Mouse (Mus musculus) neural tube, embryonic 11.5 days (tissue): ENCODE measurements at regions not wholly inside any gene's neighbourhood (a gene's known extent, or its start where the extent isn't known, plus 50 kb on each side); places are given as distances from the start of the nearest gene placed in this dataset.

Experiments
- ATAC-seq: fragments of 200-750 bp; cut with Nextera tagmentation; 2 replicates; pipeline ENCODE4 v1.8.0; 2017; ENCODE audit warnings: moderate number of reproducible peaks, mild to moderate bottlenecking, moderate TSS enrichment, moderate library complexity; ENCODE audit not compliant: insufficient read depth, low FRiP score, low TSS enrichment
- DNase-seq: peaks from one replicate; pipeline ENCODE4 v3.0.0-alpha.2; 2015; ENCODE audit warnings: low spot score
- H3K27ac ChIP-seq: fragments of 300-500 bp; sonication (generic); 2 replicates; pipeline ENCODE4 v1.5.1; 2014; ENCODE audit warnings: low read depth, mild to moderate bottlenecking, low read length
- H3K27me3 ChIP-seq: fragments of 300-500 bp; sonication (generic); 2 replicates; pipeline ENCODE4 v1.6.1; 2014; ENCODE audit warnings: mild to moderate bottlenecking, low read length, mixed read lengths; ENCODE audit not compliant: control insufficient read depth, insufficient read depth
- H3K36me3 ChIP-seq: fragments of 300-500 bp; sonication (generic); 2 replicates; pipeline ENCODE4 v1.6.1; 2014; ENCODE audit warnings: mild to moderate bottlenecking, low read length, moderate library complexity, mixed read lengths; ENCODE audit not compliant: control insufficient read depth, insufficient read depth
- H3K4me1 ChIP-seq: fragments of 300-500 bp; sonication (generic); 2 replicates; pipeline ENCODE4 v1.6.1; 2014; ENCODE audit warnings: low read length, mixed read lengths; ENCODE audit not compliant: control insufficient read depth, insufficient read depth
- H3K4me2 ChIP-seq: fragments of 300-500 bp; sonication (generic); 2 replicates; pipeline ENCODE4 v1.6.1; 2014; ENCODE audit warnings: low read depth, mild to moderate bottlenecking, moderate library complexity
- H3K4me3 ChIP-seq: fragments of 300-500 bp; sonication (generic); 2 replicates; pipeline ENCODE4 v1.5.1; 2014; ENCODE audit warnings: low read depth, low read length
- H3K9ac ChIP-seq: fragments of 300-500 bp; sonication (generic); 2 replicates; pipeline ENCODE4 v1.6.1; 2014; ENCODE audit warnings: mild to moderate bottlenecking, low read length
- H3K9me3 ChIP-seq: fragments of 300-500 bp; sonication (generic); 2 replicates; pipeline ENCODE4 v1.6.1; 2016; ENCODE audit warnings: low read length; ENCODE audit not compliant: control insufficient read depth
- WGBS: fragments of 180-500 bp; shearing (Covaris S2); extraction: QIAGEN DNeasy Blood & Tissue Kit; methylation state at CpG from one replicate; pipeline ENCODE4 v1.1.7; 2014; 5-methylcytosine and 5-hydroxymethylcytosine counted together

DNA sequence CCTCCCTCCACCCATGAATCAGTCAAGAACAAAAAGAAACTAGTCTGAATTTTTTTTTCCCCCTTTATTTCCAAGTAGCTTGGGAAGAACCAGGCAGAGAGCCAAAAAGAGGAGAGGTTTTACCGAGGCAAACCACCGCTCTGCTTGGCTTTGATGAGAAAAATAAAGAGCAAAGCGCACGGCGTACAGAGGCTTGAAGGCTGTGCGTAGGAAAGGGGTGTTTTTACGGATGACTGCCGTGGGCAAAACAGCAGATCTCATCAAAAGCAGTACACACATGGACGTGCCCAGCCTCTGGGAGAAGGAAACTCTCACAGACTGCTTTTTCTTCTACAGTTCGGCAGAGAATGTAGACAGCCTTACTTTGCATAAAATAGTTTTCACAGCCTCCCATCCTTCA, 128.5 kb upstream of the Arid1b start:
- peaks cover 11% of the 10 kb centered on the region; the same call in 1 of the 2 replicates for H3K4me1 ChIP-seq
- no peaks in the 10 kb centered on the region for H3K36me3 ChIP-seq
- 56% methylated on average over 10 of the region's 10 CpGs for WGBS
- no peaks in the 10 kb centered on the region for H3K27me3 ChIP-seq
- 0 out of 2 replicates have a peak overlapping the region, but pooled peaks have one; percentile 35 for H3K27ac ChIP-seq
- no peak overlapping the region for H3K9ac ChIP-seq
- no peaks in the 10 kb centered on the region for H3K9me3 ChIP-seq
- ATAC-seq, result peak; percentile 53; the same call in 1 of the 2 replicates
- no peak overlapping the region for H3K4me3 ChIP-seq
- H3K4me2 ChIP-seq, result no peak overlapping the region
- no peak for DNase-seq

DNA sequence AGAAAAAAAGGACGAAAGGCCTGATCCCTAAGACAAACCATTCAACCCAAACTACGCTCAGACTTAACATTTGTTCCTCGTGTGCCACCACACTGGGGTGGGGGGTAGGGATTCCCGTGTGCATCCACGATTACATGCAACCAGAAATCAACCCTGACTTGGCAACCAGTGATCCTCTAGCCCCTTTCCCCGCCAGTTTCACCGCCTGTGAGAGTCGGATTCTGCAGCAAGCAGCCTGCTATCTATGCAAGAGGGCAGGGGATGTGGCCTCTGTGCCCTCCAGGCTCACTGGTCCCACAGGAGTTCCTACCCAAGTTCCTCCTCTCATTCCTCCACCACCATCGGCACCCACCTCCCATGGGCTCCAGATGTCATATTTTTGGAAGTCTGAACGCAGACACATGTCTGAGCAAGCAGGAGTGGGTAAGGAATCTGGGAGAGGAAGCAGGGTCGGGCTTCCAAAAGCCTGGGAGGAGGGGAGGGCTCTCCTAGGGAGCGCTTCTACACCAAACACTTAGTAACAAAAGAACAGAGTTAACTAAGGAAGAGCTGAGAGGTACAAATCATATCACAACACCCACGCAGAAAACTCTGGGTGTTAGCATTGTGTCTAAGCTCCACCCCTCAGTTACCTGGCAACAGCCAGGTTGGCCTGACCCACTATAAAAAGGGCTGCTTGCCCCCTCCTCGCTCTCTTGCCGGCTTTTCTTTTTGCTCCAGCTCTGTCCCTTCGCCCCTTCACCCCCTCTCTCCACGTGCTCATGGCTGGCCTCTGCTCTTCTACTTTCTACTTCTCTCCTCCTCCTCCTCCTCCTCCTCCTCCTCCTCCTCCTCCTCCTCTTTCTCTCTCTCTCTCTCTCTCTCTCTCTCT, 127.9 kb upstream of the Arid1b start:
- Histone ChIP-seq H3K4me3 (no peak overlapping the region), H3K9ac (no peak overlapping the region; the same call in 1 of the 2 replicates), H3K4me2 (no peak overlapping the region), H3K27ac (0 out of 2 replicates have a peak overlapping the region, but pooled peaks have one; percentile 35), H3K27me3 (no peaks in the 10 kb centered on the region), H3K36me3 (no peaks in the 10 kb centered on the region), H3K9me3 (no peaks in the 10 kb centered on the region), H3K4me1 (peaks cover 11% of the 10 kb centered on the region; the same call in 1 of the 2 replicates)
- no peak for DNase-seq
- WGBS, result 52% methylated on average over 17 of the region's 17 CpGs
- ATAC-seq, result peak; percentile 16; the same call in 1 of the 2 replicates

- H3K36me3 ChIP-seq, result no peaks in the 10 kb centered on the region
- H3K4me2 ChIP-seq, result no peak overlapping the region
- H3K27ac ChIP-seq, result no peak overlapping the region
- peaks cover 11% of the 10 kb centered on the region; the same call in 1 of the 2 replicates for H3K4me1 ChIP-seq
- no peak overlapping the region for H3K4me3 ChIP-seq
- H3K9ac ChIP-seq, result no peak overlapping the region
- no peaks in the 10 kb centered on the region for H3K9me3 ChIP-seq
- DNase-seq (no peak), ATAC-seq (no peak)
- WGBS, result 96% methylated on average over 5 of the region's 5 CpGs
- no peaks in the 10 kb centered on the region for H3K27me3 ChIP-seq
Observed at GRCm38 (mm10) chr17:4867083-4867482, 127.0 kb upstream of the Arid1b start.

DNA sequence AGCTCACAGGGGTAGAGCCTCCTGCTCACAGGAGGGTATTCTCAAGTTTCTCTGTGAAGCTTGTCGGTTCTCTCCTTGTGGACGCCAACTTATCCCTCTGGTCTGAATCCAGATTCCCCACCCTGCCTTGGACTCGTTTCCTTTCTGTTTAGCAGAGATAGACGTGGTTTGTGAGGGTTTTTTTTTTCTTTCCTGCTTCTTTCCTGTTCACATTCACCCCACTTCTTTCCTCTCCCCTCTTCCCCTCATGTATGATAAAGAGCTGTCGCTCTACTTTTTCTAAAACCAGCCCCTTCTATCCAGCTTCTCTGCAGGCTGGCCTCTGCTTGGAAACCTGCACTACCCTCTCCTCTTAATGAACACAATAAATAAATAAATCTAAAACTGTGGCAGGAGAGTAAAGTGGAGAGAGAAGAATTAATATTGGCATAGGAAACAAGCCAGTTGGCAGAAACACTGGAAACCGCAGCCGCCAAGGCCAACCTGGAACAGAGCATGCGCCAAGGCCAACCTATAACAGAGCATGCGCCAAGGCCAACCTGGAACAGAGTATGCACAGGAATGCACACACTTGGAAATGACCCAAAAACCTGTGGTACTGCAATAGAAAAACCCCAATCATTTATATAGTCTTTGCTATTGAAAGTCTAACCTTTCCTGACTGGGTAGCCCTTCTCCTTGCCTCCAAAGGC, 126.2 kb upstream of the Arid1b start:
- peaks cover 11% of the 10 kb centered on the region; the same call in 1 of the 2 replicates for H3K4me1 ChIP-seq
- WGBS, result 89% methylated on average over 9 of the region's 9 CpGs
- no peaks in the 10 kb centered on the region for H3K9me3 ChIP-seq
- DNase-seq (no peak), ATAC-seq (no peak)
- H3K27ac ChIP-seq, result no peak overlapping the region
- no peak overlapping the region for H3K4me3 ChIP-seq
- H3K9ac ChIP-seq, result no peak overlapping the region
- no peaks in the 10 kb centered on the region for H3K27me3 ChIP-seq
- H3K36me3 ChIP-seq, result no peaks in the 10 kb centered on the region
- H3K4me2 ChIP-seq, result no peak overlapping the region

- no peak overlapping the region for H3K4me2 ChIP-seq
- WGBS, result 89% methylated on average over 10 of the region's 10 CpGs
- no peaks in the 10 kb centered on the region for H3K36me3 ChIP-seq
- no peaks in the 10 kb centered on the region for H3K27me3 ChIP-seq
- no peak overlapping the region for H3K9ac ChIP-seq
- H3K27ac ChIP-seq, result no peak overlapping the region
- H3K4me3 ChIP-seq, result no peak overlapping the region
- DNase-seq (no peak), ATAC-seq (no peak)
- peaks cover 11% of the 10 kb centered on the region; the same call in 1 of the 2 replicates for H3K4me1 ChIP-seq
- no peaks in the 10 kb centered on the region for H3K9me3 ChIP-seq
Observed at GRCm38 (mm10) chr17:4868446-4868825, 125.7 kb upstream of the Arid1b start.

GRCm38 (mm10) chr17:4868861-4869260, 125.3 kb upstream of the Arid1b start:
- no peak for ATAC-seq
- Histone ChIP-seq H3K4me1 (peaks cover 11% of the 10 kb centered on the region; the same call in 1 of the 2 replicates), H3K4me2 (no peak overlapping the region), H3K4me3 (no peak overlapping the region), H3K9ac (no peak overlapping the region), H3K9me3 (no peaks in the 10 kb centered on the region), H3K36me3 (no peaks in the 10 kb centered on the region), H3K27me3 (no peaks in the 10 kb centered on the region), H3K27ac (no peak overlapping the region)
- 87% methylated on average over 5 of the region's 5 CpGs for WGBS
- DNase-seq, result no peak

DNA sequence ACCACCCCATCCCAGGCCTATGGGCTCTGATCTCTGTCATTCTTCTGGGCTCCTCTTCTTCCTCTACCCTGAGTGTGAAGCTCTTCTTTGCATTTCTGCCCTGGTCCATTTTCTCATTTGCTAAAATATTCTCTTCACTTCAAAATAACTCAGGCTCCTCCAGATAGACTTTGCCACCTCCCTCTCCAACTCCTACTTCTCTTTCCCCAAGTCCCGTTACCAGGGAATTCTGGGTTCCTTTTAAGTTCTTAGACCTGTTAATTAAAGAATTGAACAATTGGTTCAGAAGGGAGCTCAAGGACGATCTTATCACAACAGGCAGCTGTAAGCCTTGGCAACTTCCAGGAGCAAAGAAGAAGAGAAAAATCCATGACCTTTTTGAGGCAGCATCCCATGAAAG, 122.9 kb upstream of the Arid1b start:
- WGBS, result 80% methylated on average over 2 of the region's 2 CpGs
- no peak for DNase-seq

GRCm38 (mm10) chr17:4874459-4874858, 119.7 kb upstream of the Arid1b start:
- no peaks in the 10 kb centered on the region for H3K36me3 ChIP-seq
- no peaks in the 10 kb centered on the region for H3K9me3 ChIP-seq
- ATAC-seq, result no peak
- H3K27me3 ChIP-seq, result no peaks in the 10 kb centered on the region
- no peaks in the 10 kb centered on the region for H3K4me1 ChIP-seq
- DNase-seq, result no peak
- no peak overlapping the region for H3K4me3 ChIP-seq
- no peak overlapping the region for H3K27ac ChIP-seq
- H3K4me2 ChIP-seq, result no peak overlapping the region
- 87% methylated on average over 2 of the region's 2 CpGs for WGBS
- no peak overlapping the region for H3K9ac ChIP-seq

More for the DNA sequence above, 122.9 kb upstream of the Arid1b start:
- Histone ChIP-seq H3K4me1 (peaks cover under 1% of the 10 kb centered on the region; the same call in 1 of the 2 replicates), H3K4me2 (no peak overlapping the region), H3K4me3 (no peak overlapping the region), H3K36me3 (no peaks in the 10 kb centered on the region), H3K27me3 (no peaks in the 10 kb centered on the region), H3K27ac (no peak overlapping the region), H3K9ac (no peak overlapping the region), H3K9me3 (no peaks in the 10 kb centered on the region)
- ATAC-seq, result no peak
